Mouse (Mus musculus) kidney, postnatal 25 days (tissue): ENCODE data around the gene Pin4.
"Not testable (repeated sequence)": the region's sequence is repeated elsewhere in the genome, so short reads cannot be mapped to it uniquely, and the experiment has no call there.

Experiments used
- DNase-seq, 2 experiments: peaks; one replicate each; pipeline ENCODE4 v3.0.0; 2021; ENCODE audit warnings: mixed read lengths in 2 of 2

The Pin4 gene

DNA sequence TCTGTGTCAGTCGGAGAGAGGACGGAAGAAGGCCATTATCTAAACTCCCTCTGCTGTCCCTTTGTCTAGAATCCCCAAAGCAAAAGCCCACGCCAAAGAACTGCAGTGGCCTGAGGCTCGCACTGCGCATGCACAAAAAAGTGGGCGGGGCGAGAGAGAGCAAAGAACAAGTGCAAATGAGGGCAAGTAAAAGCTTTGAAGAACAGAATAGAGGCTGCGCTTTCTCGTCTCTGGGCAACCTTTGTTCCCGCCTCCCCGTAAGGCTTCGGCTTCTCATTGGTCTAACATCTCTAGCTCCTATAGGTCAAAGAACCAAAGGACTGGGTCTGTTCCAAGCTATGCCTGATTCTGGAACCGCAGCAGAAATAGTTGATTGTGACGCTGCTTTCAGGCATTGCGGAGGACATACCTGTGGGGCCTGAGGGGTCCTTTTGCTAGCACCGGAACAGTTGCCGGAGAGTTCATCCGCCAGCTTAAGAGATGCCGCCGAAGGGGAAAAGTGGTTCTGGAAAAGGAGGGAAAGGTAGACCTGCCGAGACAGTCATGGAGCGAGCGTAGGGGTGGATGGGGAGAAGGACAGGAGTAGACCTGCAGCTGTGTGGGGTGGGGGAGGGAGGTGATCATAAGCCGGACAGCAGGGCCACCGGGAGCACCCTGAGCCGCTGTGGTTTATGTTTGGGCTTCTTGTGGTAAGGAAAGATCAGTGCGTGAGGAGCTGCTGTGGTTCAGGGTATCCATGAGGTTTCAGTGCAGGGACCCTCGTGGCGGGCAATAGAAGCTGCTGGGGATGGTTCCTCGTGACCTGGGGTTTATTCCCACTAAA lies at the start of gene Pin4:
TSS of gene Pin4 (plus strand) at position 406 of the 823 bp plus-strand sequence.
- DNase-seq: peak; percentile 95

DNA sequence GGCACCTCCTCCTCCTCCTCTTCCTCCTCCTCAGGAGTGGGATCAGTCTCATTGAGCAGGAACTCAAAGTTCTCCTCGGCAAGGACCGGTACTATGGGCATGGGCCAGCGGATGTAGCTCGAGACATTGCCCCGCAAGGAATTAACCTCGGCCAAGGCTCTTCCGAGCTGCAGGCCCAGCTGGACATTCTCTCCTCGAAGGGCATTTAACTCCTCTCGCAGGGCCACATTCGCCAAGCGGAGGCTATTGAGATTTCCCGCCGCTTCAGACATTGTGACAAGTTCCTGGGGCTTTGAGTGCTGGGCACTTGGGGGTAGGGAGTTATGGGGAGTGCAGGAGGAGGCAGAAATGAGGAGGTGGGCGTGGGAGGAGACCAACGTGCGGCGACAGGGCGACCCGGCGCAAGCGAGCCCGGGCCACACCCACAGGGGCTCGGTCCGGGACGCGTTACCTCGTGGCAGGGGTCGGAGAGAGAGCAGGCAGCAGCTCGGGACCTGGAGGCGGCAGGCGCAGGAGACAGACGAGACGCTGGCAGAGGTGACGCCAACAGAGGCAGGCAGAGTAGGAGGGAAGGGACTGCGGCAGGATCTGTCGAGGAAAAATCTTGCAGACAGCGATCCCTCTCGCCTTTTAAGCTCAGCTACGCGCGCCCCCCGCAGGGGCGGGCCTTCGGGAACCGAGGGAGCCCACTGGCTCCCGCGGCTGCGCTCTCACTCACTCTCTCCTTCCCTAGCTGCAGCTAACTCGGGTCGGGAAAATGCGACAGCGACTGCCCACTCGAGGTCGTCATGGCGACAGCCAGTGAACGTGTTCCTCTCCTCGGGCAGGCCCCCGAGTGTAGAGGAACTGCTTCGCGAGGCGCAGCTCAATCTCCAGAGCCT lies 48.4 kb upstream of the Pin4 start, which contains the start of gene Rtl5:
TSS of gene Rtl5 (minus strand) at position 714 of the 881 bp plus-strand sequence.
- peak; percentile 77 to 89 for DNase-seq

GRCm38 (mm10) chrX:102071517-102071916 lies 47.7 kb upstream of the Pin4 start:
- no peak for DNase-seq

DNA sequence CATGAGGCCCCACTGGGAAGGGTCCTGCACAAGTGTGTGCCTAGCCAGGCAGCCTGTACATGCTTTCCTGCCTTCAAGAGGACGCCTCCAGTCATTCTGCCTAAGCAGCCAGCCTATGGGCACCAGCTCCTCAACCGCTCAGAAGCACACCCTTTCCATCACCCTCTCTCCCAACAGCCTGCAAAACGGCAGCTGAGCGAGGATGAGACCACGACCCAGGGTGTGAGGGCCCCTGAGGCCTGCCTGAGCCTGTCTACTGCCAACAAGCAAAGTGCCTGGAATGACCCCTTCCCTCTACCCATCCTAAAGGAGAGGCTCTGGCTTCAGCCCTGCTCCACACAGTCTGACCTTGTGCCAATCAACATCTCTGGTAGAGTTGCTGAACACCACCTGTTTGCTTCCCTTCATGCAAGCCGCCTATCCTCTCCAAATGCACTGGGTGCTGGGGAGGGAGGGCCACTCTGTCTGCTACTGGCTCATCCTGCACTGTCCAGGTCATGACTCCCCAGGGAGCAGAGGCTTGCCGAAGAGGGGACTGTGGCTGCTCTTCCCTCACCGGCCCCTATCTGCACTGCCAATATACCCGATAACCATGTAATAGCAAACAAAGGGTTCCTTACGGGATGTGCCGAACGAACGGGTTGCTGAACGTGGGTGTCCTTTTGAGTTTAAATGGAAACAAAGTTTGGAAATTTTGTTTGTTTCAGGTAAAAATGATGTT lies 45.5 kb upstream of the Pin4 start:
- DNase-seq: no peak

- DNase-seq: no peak
These were observed 44.8 kb upstream of the Pin4 start for GRCm38 (mm10) chrX:102074435-102074834.

GRCm38 (mm10) chrX:102075158-102075557 lies 44.1 kb upstream of the Pin4 start:
- peak; percentile 28 to 55 for DNase-seq

DNA sequence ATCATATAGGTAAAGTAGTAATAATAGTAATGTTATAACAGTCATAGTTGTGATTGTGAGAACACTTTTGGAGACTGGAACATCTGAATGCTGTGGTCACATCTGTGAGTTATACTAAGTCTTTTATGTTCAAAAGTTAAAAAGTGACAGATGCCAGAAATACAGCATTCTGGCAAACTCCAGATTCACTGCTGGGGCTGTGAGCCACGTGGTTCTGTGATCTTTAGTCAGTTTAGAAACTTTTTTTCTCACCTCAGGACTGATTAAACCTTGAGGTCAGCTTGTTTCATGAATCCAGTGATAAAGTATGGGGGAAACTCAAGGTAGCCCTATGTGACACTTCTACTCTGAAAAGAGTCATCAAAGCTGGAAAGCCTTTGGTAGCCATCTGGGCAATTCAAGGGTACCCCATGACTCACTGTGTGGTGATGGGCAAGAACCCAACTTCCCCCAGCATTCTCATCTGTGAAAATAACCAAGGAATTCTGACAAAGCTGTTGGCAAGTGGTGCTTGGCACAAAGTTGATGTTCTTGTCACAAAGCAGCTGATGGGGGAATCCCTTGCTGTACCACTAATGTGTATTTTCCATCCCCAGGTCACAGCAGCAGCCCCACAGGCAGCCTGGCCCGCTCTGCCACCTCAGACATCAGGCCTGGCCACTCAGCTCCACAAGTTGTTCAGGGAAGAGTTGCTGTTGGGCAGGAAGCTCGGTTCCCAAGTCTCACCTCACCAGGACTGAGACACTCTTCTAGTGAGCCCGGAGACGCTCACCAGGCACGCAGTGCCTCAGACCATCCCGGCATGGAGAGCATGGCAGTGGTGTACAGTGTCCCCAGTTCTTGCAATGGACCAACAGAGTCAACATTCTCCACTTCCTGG lies 42.1 kb upstream of the Pin4 start:
- DNase-seq: peak in 1 of 2 experiments; percentile 20

GRCm38 (mm10) chrX:102081076-102081475 lies 38.2 kb upstream of the Pin4 start:
- DNase-seq: peak in 1 of 2 experiments; percentile 19

DNA sequence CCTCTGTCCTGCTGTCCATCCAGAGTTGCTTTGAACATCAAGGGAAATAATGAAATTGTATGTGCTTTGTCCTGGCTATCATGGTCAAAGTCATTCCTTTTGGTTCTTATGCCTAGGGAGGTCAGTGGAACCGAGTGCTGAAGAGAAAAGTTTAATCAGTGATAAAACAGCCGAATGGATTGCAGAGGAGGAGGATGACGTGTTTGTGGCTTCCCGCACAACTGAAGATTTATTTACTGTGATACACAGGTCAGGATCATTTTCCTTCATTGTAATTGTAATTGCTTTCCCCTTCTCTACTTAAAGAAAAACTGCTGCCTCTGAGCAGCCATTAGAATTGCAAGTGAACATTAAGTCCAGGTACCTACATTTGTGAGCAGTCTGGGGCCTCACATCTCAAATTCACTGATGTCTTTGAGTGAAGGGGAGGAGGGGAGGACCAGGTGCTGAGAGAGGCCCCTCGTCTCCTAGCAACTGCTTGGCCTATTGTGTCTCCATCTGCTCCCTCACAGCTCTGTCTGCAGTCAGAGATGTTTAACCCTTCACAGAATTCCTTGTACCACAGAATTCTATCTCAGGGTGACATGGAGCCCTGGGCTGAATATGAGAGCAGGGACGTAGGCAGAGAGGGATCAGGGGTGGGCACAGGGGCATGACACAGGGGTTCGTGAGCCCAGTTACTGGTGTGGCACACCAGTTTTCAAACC lies 37.5 kb upstream of the Pin4 start:
- DNase-seq: peak in 1 of 2 experiments; percentile 14

- peak in 1 of 2 experiments; percentile 14 for DNase-seq
These were observed 36.9 kb upstream of the Pin4 start for GRCm38 (mm10) chrX:102082340-102082739.

GRCm38 (mm10) chrX:102085798-102086443 lies 33.3 kb upstream of the Pin4 start:
- DNase-seq: peak; percentile 18 to 56

DNA sequence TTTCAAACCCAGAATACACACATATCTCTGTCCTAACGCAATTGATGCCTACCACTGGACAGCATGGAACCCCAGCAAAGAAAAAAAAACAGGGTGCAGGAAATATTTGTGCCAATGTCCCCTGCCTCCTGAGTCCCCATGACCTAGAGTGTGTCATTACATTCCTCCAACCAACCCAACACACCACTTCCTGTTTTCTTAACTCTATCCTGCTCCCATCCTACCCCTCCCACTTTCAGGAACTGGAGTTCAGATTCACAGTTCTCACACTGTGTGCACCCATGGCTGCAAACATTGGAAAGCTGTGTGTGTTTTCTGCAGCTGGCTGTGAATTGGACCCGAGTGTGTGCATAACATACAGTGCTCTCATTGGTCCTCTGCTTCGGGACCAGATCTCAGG lies 28.6 kb upstream of the Pin4 start:
- DNase-seq: no peak

DNA sequence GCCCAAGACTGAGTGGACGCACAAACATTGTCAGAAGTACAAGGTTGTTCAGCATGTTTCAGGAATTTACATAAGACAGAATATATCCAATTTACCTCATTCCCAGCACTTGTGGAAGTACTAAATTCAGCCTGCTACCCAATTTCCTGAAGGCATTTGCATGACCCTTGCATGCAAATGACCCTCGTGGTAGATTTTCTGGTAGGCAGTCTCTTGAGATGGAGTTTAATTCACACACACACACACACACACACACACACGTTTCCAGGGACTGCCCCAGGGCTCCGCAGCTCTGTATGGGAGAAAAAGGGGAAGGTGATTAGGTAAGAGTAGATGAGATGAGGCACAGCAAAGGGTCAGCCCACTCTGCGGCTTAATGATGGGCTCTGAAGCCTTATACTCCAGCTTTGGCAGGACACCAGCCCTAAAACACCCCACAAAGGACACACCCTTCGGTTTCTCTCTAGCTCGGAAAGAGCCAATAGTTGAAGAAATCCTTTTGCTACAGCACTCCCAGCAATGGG lies 24.8 kb upstream of the Pin4 start:
- no peak for DNase-seq

DNA sequence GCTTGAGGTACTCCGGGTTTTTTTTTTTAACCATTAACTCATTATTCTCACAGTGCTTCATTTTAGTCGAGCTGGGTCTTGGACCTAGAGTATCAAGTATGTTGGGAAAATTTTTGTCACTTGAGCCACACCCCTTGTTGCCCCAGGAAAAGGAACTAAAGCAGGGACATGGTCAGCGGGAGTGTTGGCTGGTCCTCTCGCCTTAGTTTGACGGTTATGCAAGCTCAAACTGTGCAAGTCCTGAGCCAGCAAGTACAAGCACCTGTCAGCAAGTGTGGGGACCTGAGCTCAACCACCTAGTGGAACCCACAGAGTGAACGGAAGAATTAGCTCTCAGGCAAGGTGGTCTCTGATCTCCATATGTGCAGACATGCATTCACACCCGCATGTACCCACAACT lies 17.4 kb upstream of the Pin4 start:
- no peak for DNase-seq

- DNase-seq: not testable (repeated sequence)
These were observed 15.4 kb upstream of the Pin4 start for GRCm38 (mm10) chrX:102103830-102104229.

DNA sequence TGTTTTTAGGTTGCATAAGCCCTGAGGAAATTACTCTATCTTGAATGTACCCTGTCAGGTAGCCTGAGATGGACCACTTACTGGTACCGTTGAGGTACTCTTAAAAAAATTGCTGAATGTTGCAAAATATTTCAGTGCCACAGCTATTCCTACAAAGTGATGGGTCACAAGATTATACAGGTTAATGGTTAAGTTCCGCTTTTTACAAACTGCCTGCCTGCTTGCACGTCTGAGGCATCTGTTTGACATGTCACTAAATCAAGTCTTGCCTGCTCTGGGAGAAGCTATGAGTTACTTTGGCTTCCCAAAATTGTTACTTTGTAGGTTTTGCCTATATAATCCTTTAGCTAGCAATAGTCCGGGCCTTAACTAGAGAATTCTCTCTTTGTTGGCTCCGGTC lies 9.9 kb upstream of the Pin4 start:
- DNase-seq: not testable (repeated sequence)

- DNase-seq: no peak
These were observed 3.6 kb upstream of the Pin4 start for GRCm38 (mm10) chrX:102115676-102116075.

- no peak for DNase-seq
These were observed 2.1 kb downstream of the Pin4 start for GRCm38 (mm10) chrX:102121321-102121720.

DNA sequence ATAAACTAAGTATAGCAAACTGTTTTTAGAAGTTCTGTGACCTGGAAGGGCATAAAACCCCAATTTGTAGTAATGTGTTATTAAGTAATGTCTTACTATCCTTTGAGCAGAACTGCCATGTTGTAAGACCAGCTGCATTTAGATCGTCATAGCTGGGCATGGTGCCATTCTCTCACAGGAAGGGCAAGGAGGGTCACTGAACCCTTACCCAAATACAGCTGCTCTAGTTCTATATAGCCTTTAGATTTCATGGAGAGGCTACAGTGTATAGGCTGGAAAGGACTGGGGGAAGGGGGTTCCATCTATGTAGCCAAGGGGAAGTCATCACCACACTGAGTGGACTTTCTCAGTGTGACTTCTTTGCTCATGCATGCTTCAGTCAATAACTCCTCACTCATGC lies 21.9 kb downstream of the Pin4 start:
- no peak for DNase-seq
